Mouse (Mus musculus) lung, postnatal 0 days (tissue): ENCODE measurements around the gene Ltbp2.

Experiments used
- CTCF ChIP-seq: IDR thresholded peaks from 2 replicates; pipeline ENCODE4 v1.5.1; 2016; ENCODE audit warnings: antibody characterized with exemption, mild to moderate bottlenecking
- EP300 ChIP-seq: IDR thresholded peaks from 2 replicates; pipeline ENCODE4 v1.6.1; 2016; ENCODE audit warnings: antibody characterized with exemption, mild to moderate bottlenecking, control low read depth

DNA sequence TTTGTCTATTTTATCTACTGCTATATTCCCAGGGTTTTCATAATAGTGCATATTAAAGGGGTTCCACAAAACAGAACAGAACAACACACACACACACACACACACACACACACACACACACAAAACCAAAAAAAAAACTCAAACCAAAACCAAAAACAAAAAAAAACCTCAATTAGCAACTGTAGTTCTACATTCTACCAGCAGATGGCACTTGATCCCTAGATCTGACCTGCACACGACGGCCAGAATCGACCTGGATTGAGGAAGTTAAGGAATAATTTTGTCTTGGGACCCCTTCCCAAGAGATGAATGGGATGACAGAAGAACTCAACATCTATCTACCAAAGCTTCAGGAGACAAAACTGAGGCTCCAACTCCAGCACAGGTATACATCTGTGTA is 2.9 kb downstream of the Ltbp2 start:
- no peak for TF ChIP-seq EP300
- peak; percentile 83 for TF ChIP-seq CTCF
